Mouse (Mus musculus): Measurements from ENCODE around the gene Maml1.

DNA sequence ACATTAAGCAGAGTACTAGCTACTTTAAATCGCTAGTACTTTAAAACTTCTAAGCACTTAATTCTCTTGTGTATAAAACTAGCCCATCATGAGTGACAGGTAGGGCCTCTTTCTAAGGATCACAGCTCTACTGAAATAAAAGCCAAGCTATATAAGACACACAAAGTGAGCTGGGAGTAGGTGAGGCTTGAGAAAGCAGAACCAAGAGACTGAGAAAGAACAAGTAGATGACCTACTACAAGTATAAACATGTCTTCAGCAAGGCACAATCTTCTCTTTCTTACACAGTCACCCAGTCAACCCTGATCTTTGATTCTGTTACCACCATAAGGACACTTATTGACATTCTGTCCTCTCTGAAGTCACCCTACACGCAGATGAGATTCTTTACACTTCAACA, 20.7 kb upstream of the Maml1 start:
- no peak for TF ChIP-seq CTCF (IDR thresholded peaks at IDR 0.05; ENCODE audit: borderline replicate concordance, insufficient read depth, low read depth, low read length)
- no peak for TF ChIP-seq POLR2A (IDR thresholded peaks at IDR 0.05; ENCODE audit: borderline replicate concordance, insufficient read depth, low read length)

Data from cerebellum, adult 2 months (tissue).